Mouse (Mus musculus): ENCODE measurements around the gene Chmp4b.

Gene Chmp4b

GRCm38 (mm10) chr2:154651363-154651762, at the start of gene Chmp4b:
Gene Chmp4b (plus strand): TSS chr2:154651705.
- DNase-seq (ENCODE audit: low read depth) = no peak

- DNase-seq (ENCODE audit: low read depth) = no peak
These were observed 48.4 kb upstream of the Chmp4b start for GRCm38 (mm10) chr2:154603007-154603637.

- peak; percentile 98 for DNase-seq (ENCODE audit: low read depth)
These were observed 47.8 kb upstream of the Chmp4b start, which contains the start of gene Pxmp4 for GRCm38 (mm10) chr2:154603638-154604153. Gene Pxmp4 (minus strand): TSS chr2:154603708.

GRCm38 (mm10) chr2:154604156-154604555, 47.3 kb upstream of the Chmp4b start:
- DNase-seq (ENCODE audit: low read depth) = no peak

GRCm38 (mm10) chr2:154606965-154607364, 44.5 kb upstream of the Chmp4b start:
- DNase-seq (ENCODE audit: low read depth) = no peak

- peak; percentile 34 for DNase-seq (ENCODE audit: low read depth)
These were observed 42.3 kb upstream of the Chmp4b start for GRCm38 (mm10) chr2:154609050-154609767.

- peak; percentile 93 for DNase-seq (ENCODE audit: low read depth)
These were observed 38.1 kb upstream of the Chmp4b start, which contains the start of the genes Zfp341 and 4930519P11Rik for GRCm38 (mm10) chr2:154613118-154614115. Gene Zfp341 (plus strand): TSS chr2:154613297. Gene 4930519P11Rik (minus strand): TSS chr2:154613437.

GRCm38 (mm10) chr2:154614841-154615576, 36.5 kb upstream of the Chmp4b start:
- DNase-seq (ENCODE audit: low read depth) = peak; percentile 20

GRCm38 (mm10) chr2:154615674-154616073, 35.8 kb upstream of the Chmp4b start:
- peak; percentile 67 for DNase-seq (ENCODE audit: low read depth)

GRCm38 (mm10) chr2:154617061-154617460, 34.4 kb upstream of the Chmp4b start:
- DNase-seq (ENCODE audit: low read depth) = no peak

- no peak for DNase-seq (ENCODE audit: low read depth)
These were observed 29.8 kb upstream of the Chmp4b start for GRCm38 (mm10) chr2:154621684-154622083.

- peak; percentile 29 for DNase-seq (ENCODE audit: low read depth)
These were observed 27.4 kb upstream of the Chmp4b start for GRCm38 (mm10) chr2:154624137-154624536.

GRCm38 (mm10) chr2:154630531-154630930, 21.0 kb upstream of the Chmp4b start:
- no peak for DNase-seq (ENCODE audit: low read depth)

GRCm38 (mm10) chr2:154632203-154632780, 19.2 kb upstream of the Chmp4b start:
- DNase-seq (ENCODE audit: low read depth) = no peak

GRCm38 (mm10) chr2:154633039-154633742, 18.3 kb upstream of the Chmp4b start:
- no peak for DNase-seq (ENCODE audit: low read depth)

- no peak for DNase-seq (ENCODE audit: low read depth)
These were observed 17.4 kb upstream of the Chmp4b start for GRCm38 (mm10) chr2:154633876-154634644.

- DNase-seq (ENCODE audit: low read depth) = no peak
These were observed 15.7 kb upstream of the Chmp4b start for GRCm38 (mm10) chr2:154635826-154636225.

- DNase-seq (ENCODE audit: low read depth) = peak; percentile 20
These were observed 13.0 kb upstream of the Chmp4b start for GRCm38 (mm10) chr2:154638521-154638920.

GRCm38 (mm10) chr2:154639115-154639514, 12.4 kb upstream of the Chmp4b start:
- DNase-seq (ENCODE audit: low read depth) = no peak
